Mouse (Mus musculus) stomach, postnatal 0 days (tissue): ENCODE data around the gene Fli1. TPM values are rescaled to one million over a fixed set of nuclear protein-coding genes. Genes with fewer than 3 reads are reported as not detected.

ENCODE experiments used
- ATAC-seq: fragments of 200-750 bp; cut with Nextera tagmentation; 2 replicates; pipeline ENCODE4 v1.8.0; 2017; ENCODE audit not compliant: low FRiP score, low TSS enrichment
- DNase-seq: peaks from one replicate; pipeline ENCODE4 v3.0.0-alpha.2; 2016; ENCODE audit warnings: low spot score
- H3K27ac ChIP-seq: fragments of 300-500 bp; sonication (generic); replicated peaks from 2 replicates; pipeline ENCODE4 v1.5.1; 2014; ENCODE audit warnings: mild to moderate bottlenecking, control low read depth
- H3K27me3 ChIP-seq: fragments of 300-500 bp; sonication (generic); 2 replicates; pipeline ENCODE4 v1.6.1; 2014; ENCODE audit warnings: low read length; ENCODE audit not compliant: control insufficient read depth, insufficient read depth
- H3K36me3 ChIP-seq: fragments of 300-500 bp; sonication (generic); 2 replicates; pipeline ENCODE4 v1.6.1; 2014; ENCODE audit warnings: low read length, mixed read lengths; ENCODE audit not compliant: control insufficient read depth, insufficient read depth
- H3K4me1 ChIP-seq: fragments of 300-500 bp; sonication (generic); replicated peaks from 2 replicates; pipeline ENCODE4 v1.6.1; 2014; ENCODE audit warnings: antibody characterized with exemption; ENCODE audit not compliant: control insufficient read depth, insufficient read depth
- H3K4me2 ChIP-seq: fragments of 300-500 bp; sonication (generic); replicated peaks from 2 replicates; pipeline ENCODE4 v1.6.1; 2014; ENCODE audit warnings: low read depth, mild to moderate bottlenecking, control low read depth, moderate library complexity
- H3K4me3 ChIP-seq: fragments of 300-500 bp; sonication (generic); 2 replicates; pipeline ENCODE4 v1.5.1; 2014; ENCODE audit warnings: low read depth, low read length, control low read depth
- H3K9ac ChIP-seq: fragments of 300-500 bp; sonication (generic); 2 replicates; pipeline ENCODE4 v1.6.1; 2014; ENCODE audit warnings: mild to moderate bottlenecking, low read length, control low read depth, mixed read lengths
- H3K9me3 ChIP-seq: fragments of 300-500 bp; sonication (generic); 2 replicates; pipeline ENCODE4 v1.6.1; 2016; ENCODE audit warnings: low read length; ENCODE audit not compliant: control insufficient read depth
- CTCF ChIP-seq: IDR thresholded peaks from 2 replicates; pipeline ENCODE4 v1.5.1; 2016; ENCODE audit warnings: antibody characterized with exemption, low read depth, mild to moderate bottlenecking, moderate library complexity
- EP300 ChIP-seq: optimal IDR thresholded peaks from 2 replicates; pipeline ENCODE3; 2016; ENCODE audit warnings: antibody characterized with exemption
- WGBS: fragments of 180-500 bp; shearing (Covaris S2); extraction: QIAGEN DNeasy Blood & Tissue Kit; methylation state at CpG from one replicate; pipeline ENCODE4 v1.1.7; 2014; 5-methylcytosine and 5-hydroxymethylcytosine counted together
- polyA plus RNA-seq: library from polyadenylated mRNA; unstranded; fragments of >200 nt; fragmentation: Nextera tagmentation; extraction: Ambion mirVana; gene quantifications from 2 replicates; pipeline ENCODE4 v1.2.1, GENCODE M21; 2015

Fli1 gene
- polyA plus RNA-seq, 1 experiment from 2014 or later, result 4.9 TPM

DNA sequence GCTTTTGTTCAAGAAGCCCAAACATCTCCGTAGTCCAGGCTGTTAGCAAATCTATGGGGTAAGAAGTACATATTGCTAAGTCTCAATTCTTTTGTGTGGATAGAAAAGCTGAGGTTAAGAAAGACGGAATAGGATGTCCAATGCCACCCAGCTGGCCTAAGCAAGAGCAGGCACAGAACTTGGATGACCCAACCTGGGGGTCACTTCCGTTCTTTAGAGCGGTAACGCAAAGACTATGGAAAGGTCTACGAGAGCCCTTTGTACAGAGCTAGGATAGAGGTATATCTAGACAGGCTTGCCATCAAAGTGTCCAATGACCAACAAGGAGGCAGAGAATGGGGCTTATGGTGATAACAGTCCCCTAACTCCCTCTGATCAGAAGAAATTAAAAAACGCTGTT, 15.3 kb downstream of the Fli1 start:
- WGBS, result 85% methylated on average over 7 of the region's 7 CpGs
- Histone ChIP-seq H3K4me3 (no peak overlapping the region), H3K36me3 (no peaks in the 10 kb centered on the region), H3K9me3 (no peaks in the 10 kb centered on the region), H3K4me2 (no peak overlapping the region), H3K27me3 (no peaks in the 10 kb centered on the region), H3K27ac (no peak overlapping the region), H3K9ac (no peak overlapping the region), H3K4me1 (no peaks in the 10 kb centered on the region)
- ATAC-seq, result no peak
- TF ChIP-seq EP300, result no peak
- no peak for TF ChIP-seq CTCF
- DNase-seq, result no peak

DNA sequence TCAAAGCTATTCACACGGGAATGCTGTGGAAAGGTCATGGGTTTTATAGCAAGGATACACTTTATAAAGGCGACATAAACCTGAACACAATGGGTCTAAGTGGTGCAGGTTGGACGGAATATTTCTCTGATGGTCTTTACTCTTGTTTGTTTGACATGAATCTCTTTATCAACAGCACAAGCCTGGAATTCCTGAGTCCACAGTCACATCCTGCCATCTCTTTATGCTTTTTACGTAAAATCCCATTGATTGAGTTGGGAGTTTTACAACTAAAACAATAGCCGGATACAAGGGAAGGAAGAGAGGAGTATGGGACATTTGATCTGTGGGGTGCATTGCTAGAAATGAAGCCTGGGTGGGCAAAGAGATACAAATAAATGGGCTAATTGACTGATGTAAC, 16.9 kb downstream of the Fli1 start:
- H3K36me3 ChIP-seq, result no peaks in the 10 kb centered on the region
- H3K9me3 ChIP-seq, result no peaks in the 10 kb centered on the region
- no peak overlapping the region for H3K27ac ChIP-seq
- DNase-seq, result no peak
- no peaks in the 10 kb centered on the region for H3K27me3 ChIP-seq
- no peak overlapping the region for H3K4me2 ChIP-seq
- 62% methylated on average over 5 of the region's 5 CpGs for WGBS
- H3K4me1 ChIP-seq, result no peaks in the 10 kb centered on the region
- H3K9ac ChIP-seq, result no peak overlapping the region
- no peak for ATAC-seq
- TF ChIP-seq CTCF (no peak), EP300 (no peak)
- H3K4me3 ChIP-seq, result no peak overlapping the region

DNA sequence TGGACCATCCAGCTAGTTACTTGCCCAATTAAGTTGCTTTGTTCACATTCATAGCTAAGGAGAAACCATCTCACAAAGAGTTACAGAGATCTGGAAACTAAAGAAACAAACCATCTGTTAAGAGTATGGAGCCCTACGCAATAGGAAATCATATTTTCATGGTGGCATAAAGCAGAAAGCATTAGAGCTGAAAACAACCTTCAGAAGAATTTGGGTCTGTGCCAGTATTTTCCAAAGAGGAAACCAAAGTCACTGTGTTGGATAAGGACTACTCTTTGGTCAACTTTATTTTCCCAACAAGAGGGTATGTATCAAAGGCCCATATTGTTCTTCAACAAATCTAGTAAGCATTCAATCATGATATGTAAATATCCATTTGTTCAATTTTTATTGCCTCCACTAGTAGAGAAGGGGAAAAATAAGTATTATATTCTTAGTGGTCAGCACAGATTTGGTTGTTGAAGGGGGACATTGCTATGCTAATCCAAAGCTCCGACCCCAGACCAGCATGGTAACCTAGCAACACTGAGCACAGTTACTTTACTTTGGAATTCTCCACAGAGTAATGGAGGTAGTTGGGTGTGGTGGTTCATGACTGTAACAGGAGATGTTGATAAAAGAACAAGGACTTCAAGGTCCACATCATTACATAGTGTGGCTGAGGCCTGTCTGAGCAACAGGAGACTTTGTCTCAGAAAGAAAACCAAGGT, 20.0 kb downstream of the Fli1 start:
- 54% methylated on average over 2 of the region's 2 CpGs for WGBS
- DNase-seq (no peak), ATAC-seq (no peak)
- Histone ChIP-seq H3K4me2 (no peak overlapping the region), H3K27ac (no peak overlapping the region), H3K27me3 (no peaks in the 10 kb centered on the region), H3K9me3 (no peaks in the 10 kb centered on the region), H3K4me3 (no peak overlapping the region), H3K4me1 (peaks cover 2% of the 10 kb centered on the region; the same call in 1 of the 2 replicates), H3K36me3 (no peaks in the 10 kb centered on the region), H3K9ac (no peak overlapping the region)
- TF ChIP-seq EP300, result no peak
- TF ChIP-seq CTCF, result no peak

DNA sequence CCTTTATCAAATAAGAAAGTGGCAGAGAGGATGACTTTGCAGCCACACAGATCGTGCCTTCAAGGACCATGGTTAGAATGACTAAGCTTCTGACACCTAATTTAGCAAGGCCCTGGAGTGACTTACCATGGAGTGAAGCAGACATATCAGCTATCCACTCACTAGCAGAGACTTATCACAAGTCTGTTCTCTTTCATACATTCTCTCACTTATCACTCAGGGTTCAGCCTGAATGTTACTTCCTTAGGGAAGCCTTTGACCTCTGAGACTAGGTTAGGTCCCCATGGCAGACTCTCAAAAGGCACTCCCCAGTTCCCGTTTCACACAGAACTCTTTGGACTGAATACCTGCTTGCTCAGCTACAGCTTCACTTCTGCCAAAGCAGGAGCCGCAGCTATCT, 21.3 kb downstream of the Fli1 start:
- Histone ChIP-seq H3K4me2 (no peak overlapping the region), H3K9ac (no peak overlapping the region), H3K4me1 (peaks cover 2% of the 10 kb centered on the region; the same call in 1 of the 2 replicates), H3K27ac (no peak overlapping the region), H3K9me3 (no peaks in the 10 kb centered on the region), H3K27me3 (no peaks in the 10 kb centered on the region), H3K4me3 (no peak overlapping the region), H3K36me3 (no peaks in the 10 kb centered on the region)
- no peak for ATAC-seq
- TF ChIP-seq CTCF (no peak), EP300 (no peak)
- DNase-seq, result no peak
- 73% methylated on average over 3 of the region's 3 CpGs for WGBS

DNA sequence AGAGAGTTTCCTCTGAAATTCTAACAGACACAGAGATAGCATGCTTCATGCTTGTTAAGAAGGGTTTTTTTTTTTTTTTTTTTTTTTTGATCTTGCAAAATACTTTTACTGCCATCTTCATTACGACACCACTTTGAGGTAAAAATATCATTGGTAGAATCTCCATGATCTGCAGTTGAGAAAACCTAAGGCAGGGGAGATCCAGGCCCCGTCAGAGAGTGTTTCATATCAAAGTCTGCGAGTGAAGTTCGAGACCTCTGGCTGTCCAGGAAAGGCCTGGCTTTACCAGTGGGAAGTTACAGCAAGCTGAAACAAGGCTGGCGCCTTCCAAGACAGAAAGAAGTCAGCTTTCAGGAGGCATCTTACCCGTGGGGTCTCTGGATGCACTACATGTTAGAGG, 21.8 kb downstream of the Fli1 start:
- Histone ChIP-seq H3K9me3 (no peaks in the 10 kb centered on the region), H3K4me3 (no peak overlapping the region)

More for the DNA sequence above, 21.8 kb downstream of the Fli1 start:
- ATAC-seq, result no peak
- H3K4me2 ChIP-seq, result no peak overlapping the region
- TF ChIP-seq EP300, result no peak
- no peak for TF ChIP-seq CTCF
- DNase-seq, result no peak
- H3K9ac ChIP-seq, result no peak overlapping the region
- WGBS, result 78% methylated on average over 6 of the region's 6 CpGs
- no peaks in the 10 kb centered on the region for H3K27me3 ChIP-seq
- peaks cover 2% of the 10 kb centered on the region; the same call in 1 of the 2 replicates for H3K4me1 ChIP-seq
- no peak overlapping the region for H3K27ac ChIP-seq
- no peaks in the 10 kb centered on the region for H3K36me3 ChIP-seq
